Mouse (Mus musculus): ENCODE measurements at regions not wholly inside any gene's neighbourhood (a gene's known extent, or its start where the extent isn't known, plus 50 kb on each side); places are given as distances from the start of the nearest gene placed in this dataset.

- TF ChIP-seq CTCF (IDR thresholded peaks at IDR 0.05; ENCODE audit: low read depth, low read length): no peak
- TF ChIP-seq POLR2A (IDR thresholded peaks at IDR 0.05; ENCODE audit: borderline replicate concordance, low read depth, low read length): no peak
Observed at GRCm38 (mm10) chr10:8951236-8951825, 65.5 kb upstream of the Sash1 start.
